Mouse (Mus musculus) G1E (cell line): Measurements from ENCODE around the gene Hgfac. TPM values are rescaled to one million over a fixed set of nuclear protein-coding genes. Genes with fewer than 3 reads are reported as not detected.

Experiments
- ATAC-seq: 2 replicates; pipeline ENCODE4 v1.8.0; 2016; ENCODE audit warnings: mild to moderate bottlenecking; ENCODE audit not compliant: insufficient number of reproducible peaks, poor library complexity, low FRiP score, severe bottlenecking; ENCODE audit errors: extremely low read depth
- DNase-seq: peaks from one replicate; pipeline ENCODE4 v3.0.0; 2012; ENCODE audit warnings: low spot score
- H3K27me3 ChIP-seq: 2 replicates; pipeline ENCODE4 v1.6.1; 2012; ENCODE audit warnings: mild to moderate bottlenecking, low read length, inconsistent platforms; ENCODE audit not compliant: insufficient read depth
- H3K36me3 ChIP-seq: replicated peaks from 2 replicates; pipeline ENCODE3; 2012; ENCODE audit warnings: mild to moderate bottlenecking, inconsistent platforms
- H3K4me1 ChIP-seq: 2 replicates; pipeline ENCODE4 v1.6.1; 2012; ENCODE audit warnings: low read depth, low read length, inconsistent platforms, mixed read lengths; ENCODE audit not compliant: insufficient read depth
- H3K4me3 ChIP-seq: 2 replicates; pipeline ENCODE4 v1.5.1; 2012; ENCODE audit warnings: low read depth, mild to moderate bottlenecking, inconsistent platforms, low read length, moderate library complexity, mixed read lengths
- H3K9me3 ChIP-seq: replicated peaks from 2 replicates; pipeline ENCODE4 v1.6.1; 2012; ENCODE audit warnings: inconsistent platforms
- CTCF ChIP-seq: IDR thresholded peaks from 2 replicates; pipeline ENCODE4 v1.5.1; 2012; ENCODE audit warnings: low read depth, low read length, inconsistent platforms, mixed read lengths
- GATA1 ChIP-seq: IDR thresholded peaks from 2 replicates; pipeline ENCODE4 v1.6.1; 2012; ENCODE audit warnings: borderline replicate concordance, low read length, inconsistent platforms, mixed read lengths
- GATA2 ChIP-seq: IDR thresholded peaks from 2 replicates; pipeline ENCODE4 v1.6.1; 2012; ENCODE audit warnings: low read depth, low read length, inconsistent platforms, borderline replicate concordance
- POLR2AphosphoS5 ChIP-seq: IDR thresholded peaks from 2 replicates; pipeline ENCODE4 v1.6.1; 2012; ENCODE audit warnings: low read depth, low read length, inconsistent platforms; ENCODE audit not compliant: insufficient replicate concordance
- TAL1 ChIP-seq: conservative IDR thresholded peaks from 2 replicates; pipeline ENCODE4 v1.6.1; 2012; ENCODE audit warnings: low read depth, low read length, inconsistent platforms, mixed read lengths
- polyA plus RNA-seq: library from polyadenylated mRNA; stranded (reverse); fragments of >175 nt; gene quantifications from 2 replicates; pipeline ENCODE4 v1.2.3, GENCODE M21; 2012
- total RNA-seq, 2 experiments: library from RNA; stranded (forward) in 1 of 2; stranded (reverse) in 1 of 2; fragments of 200-1000 nt in 1 of 2; fragments of >200 nt in 1 of 2; fragmentation: Nextera tagmentation in 1 of 2; gene quantifications; 2 replicates each; pipeline ENCODE4 v1.2.3; 2014 to 2017

Hgfac gene
- not detected in 2 replicates for total RNA-seq (2014; fragmentation: Nextera tagmentation)
- 0.27 and 0.93 TPM in 2 replicates for total RNA-seq (2017)
- not detected in 2 replicates for polyA plus RNA-seq

GRCm38 (mm10) chr5:35041268-35041829, at the start of gene Hgfac:
Gene Hgfac (plus strand): TSS chr5:35041509.
- no peak within 1 kb of the TSS for H3K4me3 ChIP-seq
- no peak for DNase-seq
- ATAC-seq: no peak
- TF ChIP-seq TAL1: no peak
- peaks cover 8% of the 10 kb centered on the region; the same call in 1 of the 2 replicates for H3K4me1 ChIP-seq
- no peaks in the 10 kb centered on the region for H3K36me3 ChIP-seq
- H3K27me3 ChIP-seq: peaks cover 69% of the 10 kb centered on the region
- H3K9me3 ChIP-seq: no peaks in the 10 kb centered on the region

- Histone ChIP-seq H3K4me1 (no peaks in the 10 kb centered on the region), H3K4me3 (no peak overlapping the region), H3K9me3 (no peaks in the 10 kb centered on the region), H3K36me3 (no peaks in the 10 kb centered on the region), H3K27me3 (peaks cover 10% of the 10 kb centered on the region; the same call in 1 of the 2 replicates)
- TF ChIP-seq TAL1 (no peak), GATA1 (no peak), GATA2 (no peak), POLR2AphosphoS5 (no peak), CTCF (no peak)
- DNase-seq: no peak
- no peak for ATAC-seq
These were observed 42.6 kb upstream of the Hgfac start for GRCm38 (mm10) chr5:34998754-34999153.

- DNase-seq: no peak
- TF ChIP-seq TAL1 (no peak), POLR2AphosphoS5 (no peak), CTCF (no peak), GATA1 (no peak), GATA2 (no peak)
- H3K9me3 ChIP-seq: no peaks in the 10 kb centered on the region
- peaks cover 8% of the 10 kb centered on the region for H3K27me3 ChIP-seq
- H3K4me1 ChIP-seq: no peaks in the 10 kb centered on the region
- H3K36me3 ChIP-seq: no peaks in the 10 kb centered on the region
- H3K4me3 ChIP-seq: no peak overlapping the region
- no peak for ATAC-seq
These were observed 42.0 kb upstream of the Hgfac start for GRCm38 (mm10) chr5:34999281-34999680.

GRCm38 (mm10) chr5:35000323-35000722, 41.0 kb upstream of the Hgfac start:
- peaks cover 12% of the 10 kb centered on the region for H3K27me3 ChIP-seq
- DNase-seq: no peak
- H3K4me1 ChIP-seq: no peaks in the 10 kb centered on the region
- no peaks in the 10 kb centered on the region for H3K9me3 ChIP-seq
- no peak overlapping the region for H3K4me3 ChIP-seq
- no peak for ATAC-seq
- H3K36me3 ChIP-seq: no peaks in the 10 kb centered on the region
- TF ChIP-seq GATA1 (no peak), POLR2AphosphoS5 (no peak), CTCF (no peak), GATA2 (no peak)

GRCm38 (mm10) chr5:35001144-35001543, 40.2 kb upstream of the Hgfac start:
- ATAC-seq (no peak), DNase-seq (no peak)
- no peaks in the 10 kb centered on the region for H3K4me1 ChIP-seq
- H3K27me3 ChIP-seq: peaks cover 12% of the 10 kb centered on the region
- TF ChIP-seq GATA2 (no peak), POLR2AphosphoS5 (no peak), GATA1 (no peak), CTCF (no peak), TAL1 (no peak)
- H3K4me3 ChIP-seq: no peak overlapping the region
- no peaks in the 10 kb centered on the region for H3K9me3 ChIP-seq
- no peaks in the 10 kb centered on the region for H3K36me3 ChIP-seq

- ATAC-seq: no peak
- no peaks in the 10 kb centered on the region for H3K4me1 ChIP-seq
- no peaks in the 10 kb centered on the region for H3K9me3 ChIP-seq
- peaks cover 12% of the 10 kb centered on the region for H3K27me3 ChIP-seq
- no peak for DNase-seq
- no peak overlapping the region for H3K4me3 ChIP-seq
- TF ChIP-seq GATA1 (no peak), GATA2 (no peak), POLR2AphosphoS5 (no peak), TAL1 (no peak), CTCF (no peak)
- no peaks in the 10 kb centered on the region for H3K36me3 ChIP-seq
These were observed 37.6 kb upstream of the Hgfac start for GRCm38 (mm10) chr5:35003611-35004162.

GRCm38 (mm10) chr5:35004769-35005168, 36.5 kb upstream of the Hgfac start:
- H3K36me3 ChIP-seq: no peaks in the 10 kb centered on the region
- H3K27me3 ChIP-seq: peaks cover 11% of the 10 kb centered on the region
- H3K4me1 ChIP-seq: no peaks in the 10 kb centered on the region
- no peak overlapping the region for H3K4me3 ChIP-seq
- DNase-seq: no peak
- no peak for TF ChIP-seq GATA2
- no peak for TF ChIP-seq GATA1
- TF ChIP-seq POLR2AphosphoS5: no peak
- no peak for TF ChIP-seq TAL1
- no peak for TF ChIP-seq CTCF
- H3K9me3 ChIP-seq: no peaks in the 10 kb centered on the region
- ATAC-seq: no peak
